Mouse (Mus musculus) hindbrain, embryonic 12.5 days (tissue): Measurements from ENCODE around the gene Gpr137. TPM values are rescaled to one million over a fixed set of nuclear protein-coding genes. Genes with fewer than 3 reads are reported as not detected.
"Not testable (repeated sequence)": the region's sequence is repeated elsewhere in the genome, so short reads cannot be mapped to it uniquely, and the experiment has no call there.

Experiments
- ATAC-seq: fragments of 200-750 bp; cut with Nextera tagmentation; 2 replicates; pipeline ENCODE4 v1.8.0; 2017; ENCODE audit warnings: moderate TSS enrichment; ENCODE audit not compliant: low FRiP score
- H3K27ac ChIP-seq: fragments of 300-500 bp; sonication (generic); 2 replicates; pipeline ENCODE4 v1.5.1; 2016; ENCODE audit warnings: mild to moderate bottlenecking
- H3K27me3 ChIP-seq: fragments of 300-500 bp; sonication (generic); 2 replicates; pipeline ENCODE4 v1.6.1; 2016; ENCODE audit warnings: mild to moderate bottlenecking
- H3K36me3 ChIP-seq: fragments of 300-500 bp; sonication (generic); 2 replicates; pipeline ENCODE4 v1.6.1; 2016; ENCODE audit warnings: mild to moderate bottlenecking
- H3K4me1 ChIP-seq: fragments of 300-500 bp; sonication (generic); 2 replicates; pipeline ENCODE4 v1.6.1; 2016
- H3K4me2 ChIP-seq: fragments of 300-500 bp; sonication (generic); replicated peaks from 2 replicates; pipeline ENCODE4 v1.6.1; 2016; ENCODE audit warnings: mild to moderate bottlenecking
- H3K4me3 ChIP-seq: fragments of 300-500 bp; sonication (generic); 2 replicates; pipeline ENCODE4 v1.5.1; 2016; ENCODE audit warnings: mild to moderate bottlenecking
- H3K9ac ChIP-seq: fragments of 300-500 bp; sonication (generic); 2 replicates; pipeline ENCODE4 v1.6.1; 2016; ENCODE audit warnings: mild to moderate bottlenecking, moderate library complexity
- H3K9me3 ChIP-seq: fragments of 300-500 bp; sonication (generic); replicated peaks from 2 replicates; pipeline ENCODE4 v1.6.1; 2016; ENCODE audit warnings: mild to moderate bottlenecking
- WGBS: fragments of 180-500 bp; shearing (Covaris S2); methylation state at CpG from one replicate; pipeline ENCODE4 v1.1.7; 2016; 5-methylcytosine and 5-hydroxymethylcytosine counted together
- polyA plus RNA-seq: library from polyadenylated mRNA; unstranded; fragments of >200 nt; fragmentation: Nextera tagmentation; extraction: Ambion mirVana; gene quantifications from 2 replicates; pipeline ENCODE4 v1.2.1, GENCODE M21; 2016

Gpr137 gene
- polyA plus RNA-seq = 40.6 and 47.6 TPM in 2 replicates

- no peaks in the 10 kb centered on the region for H3K9me3 ChIP-seq
These were observed at the start of gene Gpr137 for GRCm38 (mm10) chr19:6942249-6942691. Gene Gpr137 (minus strand): TSS chr19:6942480.

GRCm38 (mm10) chr19:6991166-6991565 is 48.9 kb upstream of the Gpr137 start:
- not testable (repeated sequence) for H3K9me3 ChIP-seq, H3K4me3 ChIP-seq, H3K27me3 ChIP-seq, H3K9ac ChIP-seq, ATAC-seq, H3K27ac ChIP-seq, H3K4me2 ChIP-seq, H3K36me3 ChIP-seq
- WGBS = 89% methylated on average over 6 of the region's 6 CpGs
- peaks cover 50% of the 10 kb centered on the region for H3K4me1 ChIP-seq

More at GRCm38 (mm10) chr19:6942249-6942691, at the start of gene Gpr137:
- Histone ChIP-seq H3K4me1 (peaks cover 33% of the 10 kb centered on the region), H3K4me2 (peak within 1 kb of the TSS; percentile 99), H3K36me3 (no peaks in the 10 kb centered on the region), H3K4me3 (peak within 1 kb of the TSS; percentile 85), H3K27ac (peak within 1 kb of the TSS; percentile 94), H3K27me3 (peaks cover 2% of the 10 kb centered on the region; the same call in 1 of the 2 replicates), H3K9ac (peak within 1 kb of the TSS; percentile 90)
- WGBS = under 1% methylated on average over 27 of the region's 27 CpGs
- ATAC-seq = peak; percentile 84

GRCm38 (mm10) chr19:6990712-6991111 is 48.4 kb upstream of the Gpr137 start:
- no peak overlapping the region for H3K27ac ChIP-seq
- H3K4me1 ChIP-seq = peaks cover 51% of the 10 kb centered on the region
- no peak overlapping the region for H3K4me3 ChIP-seq
- H3K27me3 ChIP-seq = no peaks in the 10 kb centered on the region
- no peak for ATAC-seq
- WGBS = 93% methylated on average over 6 of the region's 6 CpGs
- H3K9ac ChIP-seq = no peak overlapping the region
- no peaks in the 10 kb centered on the region for H3K36me3 ChIP-seq
- no peaks in the 10 kb centered on the region for H3K9me3 ChIP-seq
- no peak overlapping the region for H3K4me2 ChIP-seq

- no peaks in the 10 kb centered on the region for H3K9me3 ChIP-seq
- H3K36me3 ChIP-seq = peaks cover 5% of the 10 kb centered on the region; the same call in 1 of the 2 replicates
- H3K4me1 ChIP-seq = peaks cover 37% of the 10 kb centered on the region
- 83% methylated on average over 8 of the region's 8 CpGs for WGBS
- H3K4me3 ChIP-seq = no peak overlapping the region
- ATAC-seq = no peak
- no peak overlapping the region for H3K27ac ChIP-seq
- H3K4me2 ChIP-seq = no peak overlapping the region
- no peaks in the 10 kb centered on the region for H3K27me3 ChIP-seq
- H3K9ac ChIP-seq = no peak overlapping the region
These were observed 47.0 kb upstream of the Gpr137 start for GRCm38 (mm10) chr19:6989251-6989650.

- H3K4me1 ChIP-seq = peaks cover 29% of the 10 kb centered on the region
- H3K4me2 ChIP-seq = peak overlapping the region; percentile 94
- peak overlapping the region; percentile 76 for H3K27ac ChIP-seq
- peak overlapping the region; percentile 88 for H3K4me3 ChIP-seq
- WGBS = 9% methylated on average over 8 of the region's 8 CpGs
- ATAC-seq = no peak
- H3K9me3 ChIP-seq = no peaks in the 10 kb centered on the region
- H3K27me3 ChIP-seq = no peaks in the 10 kb centered on the region
- peak overlapping the region; percentile 98 for H3K9ac ChIP-seq
- peaks cover 7% of the 10 kb centered on the region; the same call in 1 of the 2 replicates for H3K36me3 ChIP-seq
These were observed 45.6 kb upstream of the Gpr137 start for GRCm38 (mm10) chr19:6987904-6988285.

GRCm38 (mm10) chr19:6987061-6987903 is 45.0 kb upstream of the Gpr137 start, which contains the start of gene Vegfb:
Gene Vegfb (minus strand): TSS chr19:6987651.
- peaks cover 28% of the 10 kb centered on the region for H3K4me1 ChIP-seq
- peak within 1 kb of the TSS; percentile 98 for H3K9ac ChIP-seq
- peaks cover 13% of the 10 kb centered on the region for H3K36me3 ChIP-seq
- no peaks in the 10 kb centered on the region for H3K9me3 ChIP-seq
- peak within 1 kb of the TSS; percentile 76 for H3K27ac ChIP-seq
- ATAC-seq = peak; percentile 60
- under 1% methylated on average over 62 of the region's 85 CpGs for WGBS
- peak within 1 kb of the TSS; percentile 88 for H3K4me3 ChIP-seq
- H3K4me2 ChIP-seq = peak within 1 kb of the TSS; percentile 94
- H3K27me3 ChIP-seq = no peaks in the 10 kb centered on the region

GRCm38 (mm10) chr19:6985951-6986708 is 43.9 kb upstream of the Gpr137 start:
- Histone ChIP-seq H3K27ac (no peak overlapping the region), H3K9me3 (no peaks in the 10 kb centered on the region), H3K4me1 (peaks cover 23% of the 10 kb centered on the region), H3K9ac (peak overlapping the region; percentile 35; the same call in 1 of the 2 replicates), H3K36me3 (peaks cover 14% of the 10 kb centered on the region), H3K4me2 (peak overlapping the region; percentile 94), H3K4me3 (peak overlapping the region; percentile 88), H3K27me3 (no peaks in the 10 kb centered on the region)
- no peak; the same call in 1 of the 2 replicates for ATAC-seq
- WGBS = 84% methylated on average over 10 of the region's 10 CpGs

- WGBS = 85% methylated on average over 19 of the region's 19 CpGs
- peaks cover 28% of the 10 kb centered on the region for H3K4me1 ChIP-seq
- no peak overlapping the region for H3K4me2 ChIP-seq
- H3K9ac ChIP-seq = no peak overlapping the region
- no peaks in the 10 kb centered on the region for H3K27me3 ChIP-seq
- no peaks in the 10 kb centered on the region for H3K9me3 ChIP-seq
- no peak overlapping the region for H3K4me3 ChIP-seq
- no peak overlapping the region for H3K27ac ChIP-seq
- ATAC-seq = no peak
- peaks cover 14% of the 10 kb centered on the region for H3K36me3 ChIP-seq
These were observed 43.0 kb upstream of the Gpr137 start for GRCm38 (mm10) chr19:6985300-6985699.

- Histone ChIP-seq H3K9ac (no peak overlapping the region), H3K4me1 (peaks cover 40% of the 10 kb centered on the region), H3K4me2 (no peak overlapping the region), H3K27me3 (no peaks in the 10 kb centered on the region), H3K27ac (no peak overlapping the region), H3K9me3 (no peaks in the 10 kb centered on the region), H3K4me3 (no peak overlapping the region), H3K36me3 (peaks cover 16% of the 10 kb centered on the region)
- WGBS = 35% methylated on average over 5 of the region's 5 CpGs
- no peak for ATAC-seq
These were observed 41.3 kb upstream of the Gpr137 start for GRCm38 (mm10) chr19:6983621-6984020.

- H3K4me1 ChIP-seq = peaks cover 43% of the 10 kb centered on the region
- no peaks in the 10 kb centered on the region for H3K9me3 ChIP-seq
- H3K27ac ChIP-seq = no peak overlapping the region
- H3K36me3 ChIP-seq = peaks cover 31% of the 10 kb centered on the region
- ATAC-seq = no peak
- 94% methylated on average over 4 of the region's 4 CpGs for WGBS
- no peak overlapping the region for H3K4me2 ChIP-seq
- H3K27me3 ChIP-seq = no peaks in the 10 kb centered on the region
- no peak overlapping the region for H3K4me3 ChIP-seq
- H3K9ac ChIP-seq = no peak overlapping the region
These were observed 39.2 kb upstream of the Gpr137 start for GRCm38 (mm10) chr19:6981465-6981864.

GRCm38 (mm10) chr19:6980381-6981093 is 38.3 kb upstream of the Gpr137 start, which contains the start of gene Fkbp2:
Gene Fkbp2 (minus strand): TSS chr19:6980501.
- H3K9me3 ChIP-seq = no peaks in the 10 kb centered on the region
- peaks cover 31% of the 10 kb centered on the region for H3K36me3 ChIP-seq
- H3K27ac ChIP-seq = peak within 1 kb of the TSS; percentile 94
- 2% methylated on average over 38 of the region's 38 CpGs for WGBS
- no peaks in the 10 kb centered on the region for H3K27me3 ChIP-seq
- peak within 1 kb of the TSS; percentile 68 for H3K9ac ChIP-seq
- peak; percentile 88 for ATAC-seq
- H3K4me2 ChIP-seq = peak within 1 kb of the TSS; percentile 96
- peaks cover 44% of the 10 kb centered on the region for H3K4me1 ChIP-seq
- H3K4me3 ChIP-seq = peak within 1 kb of the TSS; percentile 56
